Mouse (Mus musculus) thymus, postnatal 25 days (tissue): Measurements from ENCODE around the gene Mlst8.

ENCODE experiments used
- DNase-seq: peaks from one replicate; pipeline ENCODE4 v3.0.0; 2022

The Mlst8 gene

GRCm38 (mm10) chr17:24478663-24479380 lies at the start of gene Mlst8:
Gene Mlst8, minus strand, starts transcription at chr17:24479078.
- DNase-seq: peak; percentile 98

DNA sequence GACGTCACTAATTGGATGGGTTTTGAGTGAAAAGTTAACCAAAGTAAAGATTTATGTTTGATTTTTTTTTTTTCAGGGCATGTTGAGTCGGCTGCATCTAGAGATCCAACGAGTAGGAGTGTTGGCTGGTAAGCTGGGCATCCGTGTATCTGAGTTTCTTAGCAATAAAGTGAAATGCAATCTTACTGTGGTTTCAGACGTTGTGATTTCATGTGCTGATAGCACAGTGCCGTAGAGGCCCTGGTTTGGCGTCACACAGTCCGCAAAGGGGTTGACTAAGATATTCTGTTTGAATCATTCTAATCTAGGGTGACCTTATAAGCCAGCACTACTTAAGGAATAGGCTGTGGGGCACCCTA lies 49.7 kb upstream of the Mlst8 start:
- DNase-seq: no peak

DNA sequence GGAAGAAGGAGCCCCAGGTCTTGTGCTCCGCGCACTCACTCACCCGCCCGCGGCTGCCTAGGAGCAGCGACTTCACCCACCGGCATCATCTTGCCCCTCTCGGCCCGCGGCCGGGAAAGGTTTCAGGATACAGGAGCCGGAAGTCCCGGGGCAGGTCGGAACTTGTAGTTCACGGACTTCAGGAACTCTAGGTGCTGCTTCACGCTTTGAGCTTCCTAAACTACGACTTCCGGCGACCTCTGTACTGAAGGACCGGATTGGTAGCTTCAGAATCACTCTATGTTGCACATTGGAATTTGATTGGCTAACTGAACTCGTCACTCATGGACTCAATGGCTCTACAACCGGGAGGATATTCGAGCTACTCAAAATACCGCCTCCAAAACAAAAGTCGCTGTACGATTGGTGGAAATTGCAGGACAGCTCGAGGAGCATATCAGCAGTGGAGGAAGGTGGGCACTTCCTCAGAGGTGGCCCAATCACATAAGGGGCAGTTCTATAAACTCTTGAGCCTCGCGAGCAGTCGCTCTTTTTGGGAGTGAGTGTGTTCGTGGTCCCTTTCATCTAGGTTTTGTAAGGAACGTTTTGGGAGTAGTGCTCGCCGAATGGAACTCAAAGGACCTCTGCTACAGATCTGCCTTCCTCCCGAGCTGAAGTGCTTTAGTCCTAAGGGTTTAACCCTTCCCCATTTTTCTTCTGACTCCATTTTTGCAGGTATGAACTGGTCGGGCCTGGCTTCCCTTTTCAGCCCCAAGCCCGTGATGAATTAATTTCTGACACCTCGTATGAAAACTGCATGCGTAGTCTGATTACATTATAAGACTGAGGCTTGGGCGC lies 49.1 kb upstream of the Mlst8 start, which contains the start of gene Traf7:
Traf7 (minus strand) TSS at position 216 of the 837 bp plus-strand sequence.
- peak; percentile 87 for DNase-seq

DNA sequence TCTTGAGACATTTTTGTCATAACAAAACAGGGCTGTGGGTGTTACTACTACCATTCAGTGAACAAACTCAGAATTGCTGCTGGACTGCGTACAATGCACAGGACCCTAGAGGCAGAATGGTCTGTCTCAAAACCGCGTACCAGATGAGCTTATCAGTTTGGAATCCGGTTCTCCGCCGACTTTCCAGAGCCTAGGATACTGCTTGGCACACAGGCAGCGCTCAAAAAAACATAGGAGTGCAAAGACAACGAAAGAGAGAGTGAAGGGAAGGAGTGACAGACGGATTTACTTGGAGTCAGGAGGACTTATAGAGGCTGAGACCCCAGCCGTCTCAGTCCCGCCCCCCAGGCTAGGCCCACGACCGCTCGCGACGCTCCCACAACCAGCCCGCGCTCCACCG lies 48.4 kb upstream of the Mlst8 start:
- DNase-seq: no peak

GRCm38 (mm10) chr17:24524734-24525133 lies 45.9 kb upstream of the Mlst8 start:
- no peak for DNase-seq

GRCm38 (mm10) chr17:24520450-24520849 lies 41.6 kb upstream of the Mlst8 start:
- no peak for DNase-seq

DNA sequence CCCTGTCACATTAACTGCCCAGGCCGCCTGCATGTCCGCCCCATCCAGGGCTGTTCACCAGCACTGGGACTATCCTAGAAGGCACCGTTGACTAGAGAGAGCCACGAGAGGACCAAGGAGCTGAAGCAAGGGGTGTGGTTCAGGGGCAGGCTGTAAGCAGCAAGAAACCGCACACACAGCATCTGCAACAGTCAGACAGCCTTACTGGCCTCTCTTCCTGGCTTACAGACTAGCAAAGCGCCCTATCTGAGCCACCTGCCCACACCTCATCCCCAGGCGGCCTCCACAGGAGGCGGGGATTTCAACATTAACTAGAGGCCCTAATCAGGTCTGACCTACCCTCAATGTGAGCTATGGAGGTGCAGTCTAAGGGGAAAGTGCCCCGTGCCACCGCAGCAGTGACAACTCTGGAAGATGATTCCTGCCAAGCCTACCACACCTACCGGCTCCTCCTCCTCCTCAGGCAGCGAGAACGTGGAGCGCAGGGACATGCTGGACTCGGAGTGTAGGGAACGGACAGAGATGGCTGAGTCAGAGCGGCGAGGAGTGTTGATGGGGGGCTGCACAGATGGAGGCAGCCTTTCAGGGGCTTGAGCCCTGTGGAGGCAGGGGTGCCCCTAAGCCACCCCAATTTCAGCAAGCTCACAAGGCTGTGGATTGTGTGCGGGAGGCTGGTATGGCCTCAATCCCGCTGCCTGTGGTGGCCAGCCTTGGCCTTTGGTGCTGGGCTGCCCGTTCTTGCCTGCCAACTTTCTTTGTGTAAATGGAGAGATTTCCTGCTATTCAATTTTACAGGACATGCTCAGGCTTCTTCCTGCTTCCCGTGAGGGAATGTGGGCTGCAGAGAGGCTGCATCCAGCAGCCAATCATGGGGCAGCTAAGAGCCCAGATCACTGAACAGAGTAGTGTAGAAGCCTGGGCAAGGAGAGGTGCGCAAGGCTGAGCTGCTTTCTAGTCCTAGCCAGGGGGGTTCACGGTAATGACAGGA lies 35.7 kb upstream of the Mlst8 start:
- no peak for DNase-seq

DNA sequence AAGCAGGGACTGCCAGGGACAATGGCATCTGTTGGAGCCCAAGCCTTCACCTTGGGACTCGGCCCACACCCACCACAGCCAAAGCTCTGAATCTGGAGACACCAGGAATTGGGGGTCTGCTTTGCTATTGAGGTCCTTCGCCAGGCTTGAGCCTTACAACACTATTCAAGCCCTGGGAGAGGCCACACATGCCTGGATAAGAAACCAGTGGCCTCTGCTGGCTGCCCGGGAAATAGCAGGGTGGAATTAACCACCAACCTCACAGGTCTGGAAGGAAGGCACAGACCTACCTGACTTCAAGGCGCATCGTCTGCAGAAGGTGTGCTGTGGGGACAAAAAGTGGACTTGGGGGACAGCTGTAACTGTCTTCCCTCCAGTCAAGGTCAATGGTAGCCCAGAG lies 34.7 kb upstream of the Mlst8 start:
- DNase-seq: peak; percentile 15

DNA sequence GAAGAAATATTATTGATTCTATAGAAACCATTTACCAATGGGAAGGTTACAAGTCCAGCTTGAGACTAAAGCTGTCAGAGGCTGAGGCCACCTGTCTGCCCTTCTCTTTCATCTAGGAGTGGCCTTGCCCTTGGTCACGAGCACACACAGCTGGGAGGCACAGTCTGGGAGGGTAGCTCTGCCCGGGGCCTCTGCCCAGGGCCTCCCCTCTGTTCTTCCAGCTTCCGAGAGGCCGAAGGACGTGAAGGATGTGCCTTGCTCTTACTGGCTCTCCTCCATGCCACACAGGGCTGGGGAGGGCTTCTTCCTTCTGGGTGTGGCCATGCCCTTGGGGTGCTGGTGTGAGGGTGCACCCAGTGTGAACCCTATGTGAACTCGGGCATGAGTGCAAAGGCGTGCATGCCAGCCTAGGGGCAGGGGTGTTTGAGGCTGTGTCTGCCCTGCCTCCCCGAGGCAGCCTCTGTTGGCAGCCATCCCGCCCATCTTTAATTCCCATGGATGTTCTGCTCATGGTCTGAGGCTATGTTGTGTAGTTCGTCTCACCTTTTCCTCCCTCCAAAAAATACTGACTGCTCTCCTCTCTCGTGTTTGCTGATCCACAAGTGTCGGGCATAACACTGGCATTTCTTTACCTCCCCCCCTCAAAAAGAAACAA lies 29.1 kb upstream of the Mlst8 start:
- DNase-seq: no peak

DNA sequence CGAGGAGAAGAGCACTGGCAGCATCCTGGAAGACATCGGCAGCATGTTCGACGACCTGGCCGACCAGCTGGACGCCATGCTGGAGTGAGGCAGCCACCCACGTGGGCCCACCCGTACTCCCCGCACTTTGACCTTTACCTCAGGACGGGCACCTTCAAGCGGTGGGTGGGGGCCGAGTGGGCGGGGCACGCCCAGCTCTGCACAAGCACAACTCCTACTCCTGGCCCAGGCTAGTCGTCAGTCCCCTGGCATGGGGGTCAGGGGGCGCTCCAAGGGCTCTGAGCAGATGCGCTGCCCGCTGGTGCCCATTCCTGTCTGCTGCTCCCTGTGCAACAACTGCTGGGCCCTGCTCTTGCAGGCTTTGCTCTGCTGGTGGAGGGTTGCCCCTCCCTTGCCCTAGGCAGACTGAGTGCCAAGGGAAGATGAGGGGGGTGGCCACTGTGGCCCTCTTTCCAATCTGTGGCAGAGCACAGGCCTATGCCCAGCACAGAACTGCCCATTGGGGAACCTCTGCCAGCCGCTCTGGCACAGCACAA lies 28.3 kb upstream of the Mlst8 start:
- DNase-seq: no peak

GRCm38 (mm10) chr17:24506332-24507070 lies 27.6 kb upstream of the Mlst8 start:
- no peak for DNase-seq

DNA sequence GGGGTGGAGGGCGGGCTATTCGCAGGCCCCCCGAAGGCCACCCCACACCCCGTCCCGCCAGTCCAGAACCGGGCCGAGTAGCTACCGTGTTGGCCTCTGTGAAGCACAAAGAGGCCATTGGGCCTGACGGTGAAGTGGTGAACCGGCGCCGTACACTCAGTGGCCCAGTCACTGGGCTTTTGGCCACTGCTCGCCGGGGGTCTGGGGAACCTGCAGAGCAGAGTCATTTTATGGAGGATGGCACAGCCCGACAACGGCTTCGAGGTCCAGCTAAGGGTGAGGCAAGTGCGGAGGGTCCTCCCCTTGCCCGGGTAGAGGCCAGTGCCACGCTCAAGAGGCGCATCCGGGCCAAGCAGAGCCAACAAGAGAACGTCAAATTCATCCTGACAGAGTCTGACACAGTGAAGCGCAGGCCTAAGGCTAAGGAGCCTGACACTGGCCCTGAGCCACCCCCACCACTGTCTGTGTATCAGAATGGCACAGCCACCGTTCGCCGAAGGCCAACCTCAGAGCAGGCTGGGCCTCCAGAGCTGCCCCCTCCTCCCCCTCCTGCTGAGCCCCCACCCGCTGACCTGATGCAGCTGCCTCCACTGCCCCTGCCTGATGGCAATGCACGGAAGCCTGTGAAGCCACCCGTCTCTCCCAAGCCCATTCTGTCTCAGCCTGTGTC lies 26.5 kb upstream of the Mlst8 start:
- DNase-seq: no peak

DNA sequence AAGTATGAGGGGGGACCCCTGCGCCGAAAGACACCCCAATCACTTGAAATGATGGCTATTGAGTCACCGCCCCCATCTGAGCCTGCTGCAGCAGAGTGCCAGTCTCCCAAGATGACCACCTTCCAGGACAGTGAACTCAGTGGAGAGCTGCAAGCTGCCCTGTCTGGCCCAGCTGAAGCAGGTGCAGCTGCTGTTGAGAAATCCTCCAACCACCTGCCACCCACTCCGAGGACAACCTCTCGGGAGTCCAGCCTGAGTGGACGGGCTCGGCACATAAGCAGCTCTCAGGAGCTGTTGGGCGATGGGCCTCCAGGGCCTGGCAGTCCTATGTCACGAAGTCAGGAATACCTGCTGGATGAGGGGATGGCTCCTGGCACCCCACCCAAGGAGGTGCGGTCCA lies 25.2 kb upstream of the Mlst8 start:
- DNase-seq: no peak

DNA sequence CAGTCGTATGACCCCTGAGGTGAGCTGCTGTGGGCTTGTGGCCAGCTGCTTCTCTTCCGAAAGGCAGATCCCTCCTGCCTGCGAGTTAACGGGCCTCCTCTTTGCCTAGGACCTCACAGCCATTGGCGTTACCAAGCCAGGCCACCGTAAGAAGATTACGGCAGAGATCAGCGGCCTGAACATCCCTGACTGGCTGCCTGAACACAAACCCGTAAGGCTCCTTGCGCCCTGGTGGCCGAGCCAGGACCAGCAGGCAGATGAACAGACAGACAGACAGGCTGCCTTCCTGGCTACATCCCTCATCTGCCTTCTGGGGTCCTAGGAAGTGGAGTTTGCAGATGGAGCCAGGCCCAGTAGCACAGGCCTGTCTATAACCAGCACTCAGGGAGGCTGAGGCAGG lies 23.3 kb upstream of the Mlst8 start:
- no peak for DNase-seq

DNA sequence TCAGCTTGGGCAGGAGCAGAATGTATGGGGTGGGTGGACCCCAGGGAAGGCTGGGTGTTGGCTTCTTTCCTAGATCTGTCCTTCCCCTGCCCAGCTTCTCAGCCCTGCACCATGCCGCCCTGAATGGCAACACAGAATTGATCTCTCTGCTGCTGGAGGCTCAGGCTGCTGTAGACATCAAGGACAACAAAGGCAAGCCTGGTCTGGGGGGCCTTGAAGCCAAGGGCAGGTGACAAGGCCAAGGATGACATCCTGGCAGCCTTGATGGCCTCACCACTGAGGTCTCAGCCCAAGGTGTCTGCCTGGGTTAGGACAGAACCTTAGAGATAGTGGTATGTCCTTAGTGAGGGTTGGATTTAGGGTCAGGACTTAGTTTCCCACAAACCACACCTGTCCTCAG lies 17.1 kb upstream of the Mlst8 start:
- DNase-seq: no peak

GRCm38 (mm10) chr17:24495443-24495842 lies 16.6 kb upstream of the Mlst8 start:
- DNase-seq: no peak

DNA sequence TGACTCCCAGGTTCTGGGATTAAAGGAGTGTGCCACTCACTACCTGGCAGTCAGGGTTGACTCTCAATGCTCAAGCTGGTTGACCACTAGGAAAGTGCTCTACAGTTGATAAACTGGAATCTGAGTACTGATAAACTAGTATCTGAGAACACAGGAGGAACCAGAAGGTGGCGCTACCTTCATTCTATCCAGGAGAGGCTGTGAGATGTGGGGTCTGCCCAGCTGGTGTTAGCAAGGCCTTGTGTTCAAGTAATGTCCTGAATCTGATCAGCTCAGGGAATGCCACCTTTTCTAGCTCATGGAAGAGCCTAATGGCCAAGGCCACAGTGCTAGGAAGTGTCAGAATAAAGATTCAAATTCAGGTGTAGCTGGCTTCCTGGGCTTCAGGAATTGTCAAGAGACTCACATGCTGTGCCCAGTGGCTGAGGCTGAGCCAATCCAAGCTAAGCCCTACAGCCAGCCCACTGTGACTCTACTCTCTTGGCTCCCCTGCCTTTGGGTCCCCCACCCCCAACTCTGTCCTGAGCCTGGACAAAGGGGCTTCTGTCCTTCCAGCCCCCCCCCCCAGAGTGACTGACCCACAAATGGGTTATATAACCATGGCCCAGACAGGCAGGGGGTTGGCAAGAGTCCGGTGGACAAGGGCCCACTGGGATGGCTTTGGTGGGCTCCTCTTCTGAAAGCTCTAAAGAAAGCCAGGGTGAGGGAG lies 15.9 kb upstream of the Mlst8 start:
- peak; percentile 46 for DNase-seq

DNA sequence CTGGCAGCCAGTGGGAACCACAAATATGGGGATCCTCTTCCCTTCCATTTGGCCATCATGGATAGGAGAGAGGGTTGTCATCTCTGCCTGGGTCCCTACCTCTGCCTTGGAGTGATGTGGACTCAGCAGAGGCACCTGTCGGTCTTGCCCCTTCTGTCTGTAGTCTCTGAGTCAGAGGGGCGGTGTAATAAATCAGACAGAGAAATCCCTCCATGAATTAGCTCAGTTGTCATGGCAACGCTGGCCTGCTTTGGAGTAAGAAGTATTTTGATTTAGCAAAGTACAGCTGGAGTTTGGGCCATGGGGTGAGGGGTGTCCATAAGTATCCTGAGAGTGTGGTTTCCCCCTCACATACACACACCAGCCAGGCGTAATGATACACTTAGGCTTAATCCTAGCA lies 11.5 kb upstream of the Mlst8 start:
- no peak for DNase-seq

GRCm38 (mm10) chr17:24489265-24490030 lies 10.6 kb upstream of the Mlst8 start:
- DNase-seq: no peak
